Mouse (Mus musculus): ENCODE data around the gene Gm9507.
"Not testable (repeated sequence)": the region's sequence is repeated elsewhere in the genome, so short reads cannot be mapped to it uniquely, and the experiment has no call there.

The Gm9507 gene

DNA sequence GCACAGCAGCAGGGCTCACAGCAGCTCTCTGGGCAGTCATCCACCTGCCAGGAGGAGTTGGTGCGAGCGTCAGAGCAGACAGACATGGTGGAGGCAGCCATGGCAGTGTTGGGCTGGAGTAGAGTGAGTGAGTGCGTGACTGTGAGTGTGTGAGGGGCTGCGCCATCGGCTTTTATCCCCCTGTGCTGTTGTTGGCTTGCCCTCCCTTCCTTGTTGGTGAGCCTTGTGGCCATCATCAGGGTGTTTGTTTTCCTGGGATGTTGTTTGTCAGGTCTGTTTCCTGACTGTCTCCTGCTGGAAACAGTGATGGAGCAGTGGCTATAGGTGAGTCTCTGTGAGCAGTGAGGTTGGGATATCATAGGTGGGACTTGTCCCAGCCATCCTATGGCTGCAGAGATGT, at the start of gene Gm9507:
Gene Gm9507, minus strand, starts transcription at position 101 of the 400 bp plus-strand sequence.
- no peak for DNase-seq (ENCODE audit: low spot score in 2 of 2)

- no peak for DNase-seq (ENCODE audit: low spot score in 2 of 2)
Measured at GRCm38 (mm10) chr10:77852559-77852958, 40.9 kb upstream of the Gm9507 start, which contains the start of gene Gm10318. Gm10318 (plus strand) TSS chr10:77852859.

DNA sequence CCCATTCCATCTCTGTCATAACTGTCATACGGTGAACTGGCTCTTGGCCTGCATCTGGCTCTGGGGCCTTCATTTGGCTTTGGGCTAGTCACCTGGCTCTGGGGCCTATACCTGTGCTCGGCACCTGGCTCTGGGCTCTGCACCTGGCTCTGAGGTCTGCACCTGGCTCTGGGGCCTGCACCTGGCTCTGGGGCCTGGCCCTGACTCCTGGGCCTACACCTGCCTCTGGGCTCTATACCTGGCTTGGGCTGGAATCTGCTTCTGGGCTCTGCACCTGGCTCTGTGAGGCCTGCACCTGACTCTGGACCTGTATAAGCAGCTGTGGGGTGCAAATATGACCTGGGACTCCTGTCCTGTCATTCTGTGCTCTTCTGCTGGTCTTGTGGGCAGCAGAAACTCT, 35.9 kb upstream of the Gm9507 start:
- DNase-seq (ENCODE audit: low spot score in 2 of 2), result no peak

- DNase-seq (ENCODE audit: low spot score in 2 of 2), result no peak
Measured at GRCm38 (mm10) chr10:77846961-77847360, 35.3 kb upstream of the Gm9507 start.

- DNase-seq (ENCODE audit: low spot score in 2 of 2), result no peak
Measured at GRCm38 (mm10) chr10:77846503-77846902, 34.9 kb upstream of the Gm9507 start, which contains the start of gene Gm36176. Gm36176 (plus strand) TSS chr10:77846803.

GRCm38 (mm10) chr10:77839006-77839405, 27.4 kb upstream of the Gm9507 start:
- DNase-seq (ENCODE audit: low spot score in 2 of 2), result no peak

DNA sequence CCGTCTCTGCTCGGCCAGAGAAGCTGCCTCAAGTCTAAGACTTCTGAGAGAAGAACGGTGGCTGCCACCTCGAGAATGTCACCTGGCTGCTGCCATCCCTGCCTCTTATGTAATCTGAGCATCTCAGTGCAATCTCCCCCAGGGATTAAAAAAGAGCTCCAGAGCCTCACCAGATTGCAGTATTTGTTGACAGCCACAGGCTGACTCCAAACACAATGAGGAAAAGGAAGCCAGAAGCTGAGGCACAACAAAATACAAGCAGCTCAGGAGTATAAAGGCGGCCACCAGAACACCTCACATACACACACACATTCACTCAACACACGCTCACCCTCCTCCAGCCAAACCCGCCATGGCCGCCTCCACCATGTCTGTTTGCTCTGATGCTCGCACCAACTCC, 24.0 kb upstream of the Gm9507 start, which contains the start of gene Krtap10-10:
Gene Krtap10-10, plus strand, starts transcription at position 301 of the 400 bp plus-strand sequence.
- no peak for DNase-seq (ENCODE audit: low spot score in 2 of 2)

DNA sequence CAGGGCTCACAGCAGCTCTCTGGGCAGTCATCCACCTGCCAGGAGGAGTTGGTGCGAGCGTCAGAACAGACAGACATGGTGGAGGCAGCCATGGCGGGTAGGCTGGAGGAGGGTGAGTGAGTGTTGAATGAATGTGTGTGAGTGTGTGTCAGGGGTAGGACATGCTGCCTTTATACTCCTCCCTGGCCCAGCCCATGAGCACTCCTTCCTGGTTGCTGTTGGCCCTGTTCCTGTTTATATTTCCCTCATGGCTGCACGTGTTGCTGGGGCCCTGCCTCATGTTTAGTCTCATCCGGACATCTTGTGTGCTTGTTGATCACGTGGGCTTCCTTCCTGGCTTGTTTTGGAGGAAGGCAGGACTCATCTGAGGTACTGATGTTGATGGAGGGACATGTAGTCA, 15.3 kb upstream of the Gm9507 start, which contains the start of gene Krtap10-4:
Gene Krtap10-4, minus strand, starts transcription at position 145 of the 400 bp plus-strand sequence.
- no peak for DNase-seq (ENCODE audit: low spot score in 2 of 2)

GRCm38 (mm10) chr10:77819203-77819602, 7.6 kb upstream of the Gm9507 start:
- no peak for DNase-seq (ENCODE audit: low spot score in 2 of 2)

DNA sequence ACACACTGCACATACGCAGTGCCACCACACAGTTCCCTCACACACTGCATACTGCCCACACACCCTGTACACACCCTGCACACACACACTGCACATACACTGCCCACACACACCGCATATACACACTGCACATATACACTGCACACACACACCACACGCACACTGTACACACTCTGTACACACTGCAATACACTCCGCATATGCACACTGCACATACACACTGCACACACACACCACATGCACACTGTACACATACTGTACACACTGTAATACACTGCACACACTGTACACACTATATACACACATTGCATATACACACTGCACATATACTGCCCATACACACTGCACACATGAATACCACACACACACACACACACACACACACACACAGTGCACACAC, 6.9 kb upstream of the Gm9507 start:
- DNase-seq (ENCODE audit: low spot score in 2 of 2), result no peak

GRCm38 (mm10) chr10:77815514-77815913, 3.9 kb upstream of the Gm9507 start:
- DNase-seq (ENCODE audit: low spot score in 2 of 2), result no peak

GRCm38 (mm10) chr10:77814382-77814781, 2.7 kb upstream of the Gm9507 start, which contains the start of gene Gm2696:
Gm2696 (plus strand) TSS chr10:77814682.
- DNase-seq (ENCODE audit: low spot score in 2 of 2), result no peak

DNA sequence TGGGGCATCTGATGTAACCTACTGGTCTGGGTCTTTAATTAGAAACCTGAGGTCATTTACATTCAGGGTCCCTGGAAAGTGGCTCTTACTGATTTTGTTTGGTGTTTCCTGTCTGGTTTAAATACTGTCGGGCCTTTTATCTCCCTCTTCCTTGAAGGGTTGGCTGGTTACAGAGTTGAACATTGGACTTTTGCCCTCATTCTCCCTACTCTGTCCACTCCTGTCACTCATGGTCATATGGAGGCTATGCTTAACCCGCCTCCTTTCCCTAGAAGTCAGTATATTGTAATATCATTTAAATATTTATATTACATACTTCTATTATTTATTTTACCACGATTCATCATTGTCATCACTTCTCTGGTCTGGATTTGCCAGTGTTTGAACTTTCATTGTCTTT, 7.5 kb downstream of the Gm9507 start:
- DNase-seq (ENCODE audit: low spot score in 2 of 2), result no peak

DNA sequence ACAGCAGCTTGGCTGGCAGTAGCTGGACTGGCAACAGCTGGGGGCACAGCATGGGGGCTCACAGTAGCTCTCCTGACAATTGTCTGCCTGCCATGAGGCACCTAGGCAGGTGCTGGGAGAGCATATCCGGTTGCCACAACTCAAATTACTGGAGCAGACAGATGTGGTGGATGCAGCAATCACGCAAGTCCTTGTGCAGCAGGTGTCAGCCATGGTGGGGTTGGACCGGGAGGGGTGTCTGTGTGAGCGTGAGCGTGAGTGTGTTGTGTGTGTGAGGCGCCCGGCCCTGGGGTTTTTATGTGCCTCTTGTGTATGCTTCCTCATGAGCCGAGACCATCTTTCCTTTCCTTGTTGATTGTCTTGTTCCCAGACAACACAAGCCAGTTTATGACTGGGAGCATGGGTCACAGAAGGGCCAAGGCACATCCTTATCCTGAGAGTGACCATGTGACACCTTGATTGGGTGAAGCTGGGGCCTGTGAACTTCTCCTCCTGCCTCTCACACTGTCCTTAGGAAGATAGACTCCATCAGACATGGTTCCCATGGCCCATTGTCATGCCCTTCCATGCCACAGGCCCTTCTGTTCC, 12.6 kb downstream of the Gm9507 start, which contains the start of gene Gm19668:
Gene Gm19668, minus strand, starts transcription at position 213 of the 588 bp plus-strand sequence.
- no peak for DNase-seq (ENCODE audit: low spot score in 2 of 2)

DNA sequence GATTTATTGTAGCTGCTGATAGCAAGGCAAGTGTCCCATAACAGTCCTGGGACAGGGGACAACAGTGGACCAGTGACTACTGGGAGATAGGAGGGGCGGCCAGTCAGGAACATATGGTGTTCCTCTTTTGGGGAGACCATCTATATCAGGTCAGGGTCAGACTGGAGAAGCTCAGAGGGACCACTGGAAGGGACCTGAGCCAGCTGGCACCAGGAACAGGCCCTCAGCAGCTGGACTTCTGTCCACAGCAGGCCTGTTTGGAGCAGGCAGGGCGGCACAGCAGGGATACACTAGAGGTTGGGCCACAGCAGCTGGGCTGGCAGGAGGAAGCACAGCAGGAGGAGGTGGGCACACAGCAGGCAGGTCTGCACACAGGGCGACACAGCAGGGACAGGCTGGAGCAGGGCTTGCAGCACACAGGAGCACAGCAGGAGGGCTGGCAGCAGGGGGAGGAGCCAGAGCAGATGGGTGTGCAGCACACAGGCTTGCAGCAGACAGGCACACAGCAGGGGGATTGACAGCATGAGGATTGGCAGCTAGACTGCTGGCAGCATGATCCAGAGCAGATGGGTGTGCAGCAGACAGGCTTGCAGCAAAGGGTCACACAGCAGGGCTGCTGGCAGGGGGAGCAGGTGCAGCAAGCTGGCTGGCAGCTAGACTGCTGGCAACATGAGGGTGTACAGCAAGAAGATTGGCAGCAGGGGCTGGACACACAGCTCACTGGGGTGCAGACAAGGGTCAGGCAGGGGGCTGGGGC, 13.3 kb downstream of the Gm9507 start:
- not testable (repeated sequence) for DNase-seq (ENCODE audit: low spot score in 2 of 2)

DNA sequence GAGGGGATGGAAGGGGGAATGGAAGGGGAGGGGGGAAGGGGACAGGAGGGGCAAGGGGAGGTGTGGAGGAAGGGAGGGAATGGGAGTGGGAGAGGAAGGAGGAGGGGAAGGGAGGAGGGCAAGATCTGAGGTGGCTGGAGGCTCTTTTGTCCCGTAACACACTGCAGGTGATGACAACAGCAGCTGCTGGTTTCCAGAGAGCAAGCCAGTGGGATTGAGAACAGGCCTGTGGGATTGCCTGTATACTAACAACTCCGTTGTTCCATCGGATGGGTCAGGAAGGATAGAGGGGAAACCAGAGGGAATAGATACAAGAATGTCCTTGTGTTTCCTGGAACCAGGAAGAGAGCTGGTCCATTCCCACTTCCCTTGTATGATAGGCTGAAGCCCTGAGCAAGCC, 14.0 kb downstream of the Gm9507 start:
- no peak for DNase-seq (ENCODE audit: low spot score in 2 of 2)

GRCm38 (mm10) chr10:77794976-77795375, 16.7 kb downstream of the Gm9507 start, which contains the start of gene Gm9639:
Gm9639 (minus strand) TSS chr10:77795076.
- no peak for DNase-seq (ENCODE audit: low spot score in 2 of 2)

GRCm38 (mm10) chr10:77788621-77789020, 23.0 kb downstream of the Gm9507 start:
- DNase-seq (ENCODE audit: low spot score in 2 of 2), result no peak

DNA sequence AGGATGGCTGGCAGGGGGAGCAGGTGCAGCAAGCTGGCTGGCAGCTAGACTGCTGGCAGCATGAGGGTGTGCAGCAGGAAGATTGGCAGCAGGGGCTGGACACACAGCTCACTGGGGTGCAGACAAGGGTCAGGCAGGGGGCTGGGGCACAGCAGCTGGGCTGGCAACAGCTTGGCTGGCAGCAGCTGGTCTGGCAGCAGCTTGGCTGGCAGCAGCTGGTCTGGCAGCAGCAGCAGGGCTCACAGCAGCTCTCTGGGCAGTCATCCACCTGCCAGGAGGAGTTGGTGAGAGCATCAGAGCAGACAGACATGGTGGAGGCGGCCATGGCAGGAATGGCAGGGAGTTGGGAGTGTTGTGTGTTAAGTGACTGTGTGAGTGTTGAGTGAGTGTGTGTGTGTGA, 23.8 kb downstream of the Gm9507 start, which contains the start of gene Gm7137:
Gene Gm7137, minus strand, starts transcription at position 325 of the 400 bp plus-strand sequence.
- DNase-seq (ENCODE audit: low spot score in 2 of 2), result not testable (repeated sequence)

DNA sequence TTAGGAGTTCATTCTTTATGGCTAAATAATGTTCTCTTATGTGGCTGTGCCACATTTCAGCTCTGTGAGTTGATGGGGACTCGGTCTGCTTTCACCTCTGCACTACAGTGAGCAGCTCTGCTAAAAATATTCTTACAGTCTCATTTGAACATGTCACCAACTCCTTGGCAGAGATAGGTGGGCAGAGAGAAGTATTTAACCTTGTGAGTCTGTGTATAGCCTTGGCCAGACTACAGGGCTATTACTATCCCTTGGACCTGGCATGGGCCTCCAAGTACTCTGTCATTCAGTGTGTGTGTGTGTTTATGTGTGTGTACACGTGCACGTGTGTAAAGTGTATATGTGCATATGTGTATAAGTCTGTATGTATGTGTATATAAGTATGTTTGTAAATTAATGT, 28.2 kb downstream of the Gm9507 start:
- DNase-seq (ENCODE audit: low spot score in 2 of 2), result not testable (repeated sequence)

GRCm38 (mm10) chr10:77782442-77782841, 29.2 kb downstream of the Gm9507 start, which contains the start of gene Gm3250:
Gm3250 (minus strand) TSS chr10:77782542.
- not testable (repeated sequence) for DNase-seq (ENCODE audit: low spot score in 2 of 2)

DNA sequence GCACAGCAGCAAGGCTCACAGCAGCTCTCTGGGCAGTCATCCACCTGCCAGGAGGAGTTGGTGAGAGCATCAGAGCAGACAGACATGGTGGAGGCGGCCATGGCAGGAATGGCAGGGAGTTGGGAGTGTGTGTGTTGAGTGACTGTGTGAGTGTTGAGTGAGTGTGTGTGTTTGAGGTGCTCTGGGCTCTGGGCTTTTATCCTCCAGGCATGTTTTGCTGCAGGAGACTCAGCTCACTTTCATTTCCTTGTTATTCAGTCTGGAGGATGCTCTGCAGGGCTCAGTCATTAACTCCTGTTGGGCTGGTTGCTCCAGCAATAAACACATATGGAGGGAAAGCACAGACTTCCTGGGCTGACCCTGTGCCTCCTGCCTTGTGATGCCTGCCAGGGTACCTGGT, 34.8 kb downstream of the Gm9507 start, which contains the start of gene Gm7138:
Gene Gm7138, minus strand, starts transcription at position 101 of the 400 bp plus-strand sequence.
- not testable (repeated sequence) for DNase-seq (ENCODE audit: low spot score in 2 of 2)
